21 mouse cellular contexts compared by ENCODE assay signal in the genomic region with DNA sequence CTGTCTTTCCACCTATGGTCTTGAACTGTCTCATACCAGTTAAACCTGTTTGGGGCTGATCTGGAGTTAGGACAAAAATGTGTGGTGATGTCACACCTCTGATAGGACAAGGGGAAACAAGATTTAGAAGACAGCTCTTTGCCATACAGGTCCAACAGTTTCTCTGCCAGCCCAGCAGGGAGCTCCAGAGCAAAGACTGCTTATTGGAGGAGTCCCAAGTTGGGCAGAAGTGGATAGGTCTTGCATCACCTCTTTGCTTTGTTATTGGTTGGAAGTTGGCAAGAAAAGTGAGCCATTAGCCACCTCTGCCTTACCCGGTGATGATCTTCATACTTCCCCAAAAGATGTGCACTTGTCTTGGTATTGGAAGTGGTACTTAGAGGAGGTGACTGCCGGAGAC. TPM values are rescaled to one million over a fixed set of nuclear protein-coding genes. Genes with fewer than 3 reads are reported as not detected.
A peak's percentile ranks its signal among the peaks of the same experiment; 100 is the strongest.
DNase-seq lines count a peak whose midpoint lies in the region; ATAC-seq and TF ChIP-seq lines count a peak whose summit lies in the region.
"Had no signal": no experiment of that assay in that cellular context is flagged by ENCODE, and none has a peak within 500 bp of the region (broad histone marks: within the 10 kb centered on the region; RNA-seq: fewer than 3 reads in every experiment).

No protein-coding gene starts in this region.

- DNase-seq in adrenal gland, postnatal 14 days: peak; percentile 29
- no peak for DNase-seq in adrenal gland, adult 8-10 months
- DNase-seq in liver, adult 2 months (ENCODE audit: extremely low read depth, low read depth, low spot score): peak; percentile 75
- DNase-seq in liver, embryonic 11.5 days (ENCODE audit: low spot score): no peak
- DNase-seq in adipocyte (ENCODE audit: low spot score): peak; percentile 2
- no peak for DNase-seq in stomach, postnatal 0 days (ENCODE audit: low spot score)
- no peak for DNase-seq in cerebellum, adult 2 months
- DNase-seq: cerebellum, adult 18-20 months; cerebellum, postnatal 14 days; embryo, embryonic 11 days; forebrain, postnatal 0 days; gastrocnemius, postnatal 14 days; heart, adult 2 months; heart, postnatal 14 days had no signal

- H3K4me3 ChIP-seq in liver, adult 2 months (ENCODE audit: insufficient read depth, low read depth, low read length): no peak overlapping the region
- H3K4me3 ChIP-seq in liver, embryonic 11.5 days (ENCODE audit: low read depth, low read length): no peak overlapping the region
- no peak overlapping the region for H3K4me3 ChIP-seq in stomach, postnatal 0 days (ENCODE audit: low read depth, low read length)
- H3K4me3 ChIP-seq in cerebellum, adult 2 months (replicated peaks; ENCODE audit: insufficient read depth, low read depth, low read length): no peak overlapping the region
- H3K4me3 ChIP-seq: embryonic facial prominence, embryonic 12.5 days; forebrain, embryonic 13.5 days; heart, adult 2 months; heart, embryonic 15.5 days; hindbrain, embryonic 13.5 days had no signal

- TF ChIP-seq EP300 in stomach, postnatal 0 days (optimal IDR thresholded peaks at IDR 0.05): peak; percentile 46

- H3K9me3 ChIP-seq in liver, embryonic 11.5 days (ENCODE audit: control insufficient read depth, low read length): no peaks in the 10 kb centered on the region
- no peaks in the 10 kb centered on the region for H3K9me3 ChIP-seq in stomach, postnatal 0 days (ENCODE audit: control insufficient read depth, low read length)
- H3K9me3 ChIP-seq: embryonic facial prominence, embryonic 12.5 days; forebrain, embryonic 13.5 days; heart, embryonic 15.5 days; hindbrain, embryonic 13.5 days had no signal

- no peak overlapping the region for H3K9ac ChIP-seq in liver, adult 2 months (ENCODE audit: low read depth, low read length)
- no peak overlapping the region for H3K9ac ChIP-seq in liver, embryonic 11.5 days (ENCODE audit: low read depth, low read length)
- H3K9ac ChIP-seq in stomach, postnatal 0 days (ENCODE audit: low read length): no peak overlapping the region
- H3K9ac ChIP-seq: embryonic facial prominence, embryonic 12.5 days; forebrain, embryonic 13.5 days; forebrain, postnatal 0 days; heart, embryonic 15.5 days; hindbrain, embryonic 13.5 days had no signal

- TF ChIP-seq POLR2A in liver, adult 2 months (IDR thresholded peaks at IDR 0.05; ENCODE audit: extremely low read depth, insufficient read depth, low read length): no peak
- TF ChIP-seq POLR2A in cerebellum, adult 2 months (IDR thresholded peaks at IDR 0.05; ENCODE audit: borderline replicate concordance, insufficient read depth, low read length): no peak

- H3K36me3 ChIP-seq in liver, adult 2 months (ENCODE audit: control insufficient read depth, insufficient read depth, low read length): 0 out of 2 replicates have a peak, but pooled peaks cover 2% of the 10 kb centered on the region
- H3K36me3 ChIP-seq in liver, embryonic 11.5 days (ENCODE audit: control insufficient read depth, insufficient read depth, low read length): peaks cover under 1% of the 10 kb centered on the region; the same call in 1 of the 2 replicates
- H3K36me3 ChIP-seq in stomach, postnatal 0 days (ENCODE audit: control insufficient read depth, insufficient read depth, low read length): no peaks in the 10 kb centered on the region

- no peaks in the 10 kb centered on the region for H3K27me3 ChIP-seq in liver, adult 2 months (ENCODE audit: control insufficient read depth, insufficient read depth, low read length)
- H3K27me3 ChIP-seq in liver, embryonic 11.5 days (replicated peaks; ENCODE audit: control insufficient read depth, insufficient read depth, low read length): no peaks in the 10 kb centered on the region
- no peaks in the 10 kb centered on the region for H3K27me3 ChIP-seq in stomach, postnatal 0 days (ENCODE audit: control insufficient read depth, insufficient read depth, low read length)
- H3K27me3 ChIP-seq in cerebellum, adult 2 months (ENCODE audit: control insufficient read depth, insufficient read depth, low read length): no peaks in the 10 kb centered on the region
- H3K27me3 ChIP-seq: embryonic facial prominence, embryonic 12.5 days; forebrain, embryonic 13.5 days; heart, embryonic 15.5 days; hindbrain, embryonic 13.5 days had no signal

- no peak for ATAC-seq in liver, embryonic 11.5 days (replicated peaks; ENCODE audit: low FRiP score)
- no peak for ATAC-seq in stomach, postnatal 0 days (ENCODE audit: low FRiP score, low TSS enrichment)
- ATAC-seq: forebrain, embryonic 13.5 days; forebrain, postnatal 0 days had no signal

- no peak overlapping the region for H3K4me2 ChIP-seq in liver, embryonic 11.5 days
- no peak overlapping the region for H3K4me2 ChIP-seq in stomach, postnatal 0 days (replicated peaks; ENCODE audit: low read depth)
- H3K4me2 ChIP-seq: embryonic facial prominence, embryonic 12.5 days; forebrain, embryonic 13.5 days; heart, embryonic 11.5 days; heart, embryonic 15.5 days; hindbrain, embryonic 13.5 days had no signal

- H3K27ac ChIP-seq in liver, adult 2 months (replicated peaks; ENCODE audit: insufficient read depth, low read depth, low read length): no peak overlapping the region
- H3K27ac ChIP-seq in liver, embryonic 11.5 days (ENCODE audit: low read depth, low read length): no peak overlapping the region
- H3K27ac ChIP-seq in stomach, postnatal 0 days (replicated peaks): no peak overlapping the region
- no peak overlapping the region for H3K27ac ChIP-seq in cerebellum, adult 2 months (ENCODE audit: insufficient read depth, low read length)
- H3K27ac ChIP-seq: embryonic facial prominence, embryonic 12.5 days; forebrain, embryonic 13.5 days; heart, adult 2 months; heart, embryonic 15.5 days; hindbrain, embryonic 13.5 days had no signal

- WGBS in liver, adult 2 months: 62% methylated on average over 2 of the region's 2 CpGs
- 87% methylated on average over 2 of the region's 2 CpGs for WGBS in liver, embryonic 11.5 days
- 92% methylated on average over 2 of the region's 2 CpGs for WGBS in stomach, postnatal 0 days
- WGBS in cerebellum, adult 2 months: 92% methylated on average over 2 of the region's 2 CpGs

- TF ChIP-seq CTCF in liver, adult 2 months (IDR thresholded peaks at IDR 0.05; ENCODE audit: low read depth, low read length): no peak
- TF ChIP-seq CTCF in stomach, postnatal 0 days (IDR thresholded peaks at IDR 0.05; ENCODE audit: low read depth): no peak
- no peak for TF ChIP-seq CTCF in cerebellum, adult 2 months (IDR thresholded peaks at IDR 0.05; ENCODE audit: borderline replicate concordance, insufficient read depth, low read depth, low read length)

- no peaks in the 10 kb centered on the region for H3K79me2 ChIP-seq in liver, adult 2 months (ENCODE audit: control insufficient read depth, insufficient read depth, low read length)

- H3K4me1 ChIP-seq in liver, adult 2 months (ENCODE audit: control insufficient read depth, insufficient read depth, low read length): peaks cover 2% of the 10 kb centered on the region; the same call in 1 of the 2 replicates
- no peaks in the 10 kb centered on the region for H3K4me1 ChIP-seq in liver, embryonic 11.5 days (replicated peaks; ENCODE audit: control insufficient read depth, insufficient read depth, low read length)
- H3K4me1 ChIP-seq in stomach, postnatal 0 days (replicated peaks; ENCODE audit: control insufficient read depth, insufficient read depth): no peaks in the 10 kb centered on the region
- no peaks in the 10 kb centered on the region for H3K4me1 ChIP-seq in cerebellum, adult 2 months (ENCODE audit: control insufficient read depth, insufficient read depth, low read length)
- H3K4me1 ChIP-seq: embryonic facial prominence, embryonic 12.5 days; forebrain, embryonic 13.5 days; hindbrain, embryonic 13.5 days had no signal

RNA-seq across cellular contexts. Expression of a gene that starts 9.0 kb away (rescaled TPM):
- 3.4 and 4.2 TPM in 2 replicates for total RNA-seq in adrenal gland, postnatal 14 days (2021)
- 1 to 10 TPM; 3.6 to 7.0 (median 5.8) TPM for total RNA-seq in adrenal gland, adult 8-10 months (2022)
- 0.28 and 0.40 TPM in 2 replicates for total RNA-seq in liver, adult 2 months (2014; rRNA removed)
- polyA plus RNA-seq in liver, adult 2 months (2012; rRNA removed): 0.10 and 0.33 TPM in 2 replicates
- 4.7 and 6.1 TPM in 2 replicates for polyA plus RNA-seq in liver, embryonic 11.5 days (2014; fragmentation: Nextera tagmentation; extraction: Ambion mirVana)
- polyA plus RNA-seq in stomach, postnatal 0 days (2015; fragmentation: Nextera tagmentation; extraction: Ambion mirVana): 112 and 129 TPM in 2 replicates
- polyA plus RNA-seq in cerebellum, adult 2 months (2012; rRNA removed): 11.1 and 11.2 TPM in 2 replicates
- total RNA-seq: hematopoietic stem cell, adult 5-6 weeks; MEL had no signal

Comparison
In these comparisons a context has a peak if more than half of its experiments do, and no peak if none do; other contexts are left out.
1. DNase-seq: peak in adrenal gland, postnatal 14 days (single experiment), liver, adult 2 months (single experiment) and adipocyte (single experiment); none in adrenal gland, adult 8-10 months (single experiment), liver, embryonic 11.5 days (single experiment), stomach, postnatal 0 days (single experiment) and cerebellum, adult 2 months (0 of 2).